Mouse (Mus musculus): ENCODE measurements around the gene Wdr13. TPM values are rescaled to one million over a fixed set of nuclear protein-coding genes. Genes with fewer than 3 reads are reported as not detected.
"Not testable (repeated sequence)": the region's sequence is repeated elsewhere in the genome, so short reads cannot be mapped to it uniquely, and the experiment has no call there.

The Wdr13 gene
- polyA plus RNA-seq, 1 experiment from 2014 or later: 63.7 TPM

DNA sequence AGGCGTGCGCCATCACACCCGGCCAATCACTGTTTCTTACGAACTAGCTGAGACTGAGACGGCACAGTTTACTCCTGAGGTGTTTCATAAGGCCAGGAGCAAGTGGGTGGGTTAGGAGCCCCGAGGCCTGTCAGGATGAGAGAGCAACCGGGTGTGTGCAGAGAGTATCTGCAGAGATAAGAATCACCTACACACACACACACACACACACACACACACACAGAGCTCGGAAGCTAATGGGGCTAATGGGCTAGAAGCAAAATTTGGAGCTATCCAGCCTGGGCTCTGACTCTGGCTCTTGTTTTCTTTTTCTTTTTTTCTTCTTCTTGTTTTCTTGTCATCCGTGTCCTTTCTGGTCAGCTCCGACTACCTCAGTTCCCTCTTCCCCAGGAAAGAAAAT, 37.1 kb downstream of the Wdr13 start:
- no peaks in the 10 kb centered on the region for H3K4me1 ChIP-seq (ENCODE audit: control insufficient read depth, insufficient read depth, low read length)
- ATAC-seq (ENCODE audit: low read depth): no peak
- WGBS: 87% methylated on average over 10 of the region's 10 CpGs
- H3K4me3 ChIP-seq (ENCODE audit: low read depth, low read length): no peak overlapping the region
- no peak overlapping the region for H3K9ac ChIP-seq (replicated peaks; ENCODE audit: low read depth, low read length)
- H3K9me3 ChIP-seq (ENCODE audit: control insufficient read depth, low read length): no peaks in the 10 kb centered on the region
- H3K27me3 ChIP-seq (ENCODE audit: control insufficient read depth, insufficient read depth, low read length): no peaks in the 10 kb centered on the region
- H3K27ac ChIP-seq (ENCODE audit: low read depth, low read length): no peak overlapping the region
- no peaks in the 10 kb centered on the region for H3K36me3 ChIP-seq (ENCODE audit: control insufficient read depth, insufficient read depth, low read length)
- peak overlapping the region; percentile 38 for H3K4me2 ChIP-seq (ENCODE audit: low read depth, low read length)

DNA sequence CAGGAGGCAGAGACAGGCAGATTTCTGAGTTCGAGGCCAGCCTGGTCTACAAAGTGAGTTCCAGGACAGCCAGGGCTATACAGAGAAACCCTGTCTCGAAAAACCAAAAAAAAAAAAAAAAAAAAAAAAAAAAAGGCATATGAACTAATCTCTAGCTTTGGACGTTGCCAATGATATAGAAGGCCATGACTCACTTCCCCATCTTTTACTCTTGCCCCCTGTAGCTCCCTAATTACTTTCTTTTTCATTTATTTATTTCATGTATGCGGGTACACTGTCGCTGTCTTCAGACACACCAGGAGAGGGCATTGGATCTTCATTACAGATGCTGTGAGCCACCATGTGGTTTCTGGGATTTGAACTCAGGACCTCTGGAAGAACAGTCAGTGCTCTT, 41.7 kb downstream of the Wdr13 start:
- H3K27me3 ChIP-seq (ENCODE audit: control insufficient read depth, insufficient read depth, low read length); H3K27ac ChIP-seq (ENCODE audit: low read depth, low read length); H3K4me1 ChIP-seq (ENCODE audit: control insufficient read depth, insufficient read depth, low read length); H3K9ac ChIP-seq (replicated peaks; ENCODE audit: low read depth, low read length); H3K4me3 ChIP-seq (ENCODE audit: low read depth, low read length); H3K9me3 ChIP-seq (ENCODE audit: control insufficient read depth, low read length); H3K4me2 ChIP-seq (ENCODE audit: low read depth, low read length); H3K36me3 ChIP-seq (ENCODE audit: control insufficient read depth, insufficient read depth, low read length); ATAC-seq (ENCODE audit: low read depth): not testable (repeated sequence)
- 74% methylated on average over 4 of the region's 5 CpGs for WGBS

DNA sequence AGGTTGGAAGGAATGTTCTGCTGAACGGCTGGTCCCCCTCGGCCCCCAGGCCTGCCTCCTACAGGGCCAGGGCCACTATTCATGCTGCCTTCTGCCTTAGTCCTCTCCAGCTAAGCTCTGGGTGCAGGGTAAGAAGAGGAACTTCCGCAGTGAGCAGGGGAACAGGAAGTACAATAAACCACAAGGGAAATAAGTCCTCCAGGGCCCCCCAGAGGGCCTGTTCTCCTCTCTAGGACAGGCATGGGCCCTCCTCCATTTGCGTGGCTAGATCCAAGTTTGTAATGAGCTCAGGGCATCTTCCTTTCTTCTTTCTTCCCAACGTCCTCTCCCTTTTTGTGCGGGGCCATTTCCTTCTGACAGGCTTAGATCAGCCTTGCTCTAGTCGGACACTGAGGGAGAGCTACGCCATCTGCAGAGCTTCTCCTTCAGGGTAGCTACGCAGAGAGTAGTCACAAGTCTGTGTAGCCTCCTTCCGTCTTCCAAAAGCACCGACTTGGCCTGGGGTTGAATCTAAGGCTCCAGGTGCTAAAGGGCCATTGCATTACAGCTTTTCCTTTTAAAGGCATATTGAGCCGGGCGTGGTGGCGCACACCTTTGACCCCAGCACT, 42.2 kb downstream of the Wdr13 start, which contains the start of gene Was:
Gene Was (minus strand): TSS at position 153 of the 608 bp plus-strand sequence.
- H3K4me2 ChIP-seq (ENCODE audit: low read depth, low read length): no peak within 1 kb of the TSS
- no peak within 1 kb of the TSS for H3K9ac ChIP-seq (replicated peaks; ENCODE audit: low read depth, low read length)
- H3K4me3 ChIP-seq (ENCODE audit: low read depth, low read length): no peak within 1 kb of the TSS
- H3K9me3 ChIP-seq (ENCODE audit: control insufficient read depth, low read length): no peaks in the 10 kb centered on the region
- 88% methylated on average over 14 of the region's 14 CpGs for WGBS
- no peaks in the 10 kb centered on the region for H3K27me3 ChIP-seq (ENCODE audit: control insufficient read depth, insufficient read depth, low read length)
- H3K27ac ChIP-seq (ENCODE audit: low read depth, low read length): no peak within 1 kb of the TSS
- H3K36me3 ChIP-seq (ENCODE audit: control insufficient read depth, insufficient read depth, low read length): no peaks in the 10 kb centered on the region
- H3K4me1 ChIP-seq (ENCODE audit: control insufficient read depth, insufficient read depth, low read length): no peaks in the 10 kb centered on the region
- ATAC-seq (ENCODE audit: low read depth): no peak

DNA sequence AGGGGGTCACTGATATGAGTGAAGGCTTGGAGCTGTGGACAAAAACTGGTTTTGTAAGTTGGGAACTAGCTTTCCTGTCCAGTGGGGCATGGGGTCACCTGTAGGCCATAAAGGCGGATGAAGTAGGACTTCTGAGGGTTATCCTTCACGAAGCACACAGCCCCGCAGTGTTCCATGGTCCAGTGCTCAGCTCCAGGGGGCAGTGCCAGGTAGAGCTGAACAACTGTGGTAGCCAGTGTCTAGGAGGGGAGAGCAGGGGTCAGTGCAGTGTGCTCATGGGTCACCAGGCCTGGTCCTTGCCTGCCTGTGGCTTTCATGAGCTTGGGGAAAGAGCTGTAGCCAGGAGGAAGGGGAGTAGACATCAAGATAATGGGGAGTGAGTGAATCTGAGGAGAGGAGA, 42.9 kb downstream of the Wdr13 start:
- 88% methylated on average over 3 of the region's 3 CpGs for WGBS

DNA sequence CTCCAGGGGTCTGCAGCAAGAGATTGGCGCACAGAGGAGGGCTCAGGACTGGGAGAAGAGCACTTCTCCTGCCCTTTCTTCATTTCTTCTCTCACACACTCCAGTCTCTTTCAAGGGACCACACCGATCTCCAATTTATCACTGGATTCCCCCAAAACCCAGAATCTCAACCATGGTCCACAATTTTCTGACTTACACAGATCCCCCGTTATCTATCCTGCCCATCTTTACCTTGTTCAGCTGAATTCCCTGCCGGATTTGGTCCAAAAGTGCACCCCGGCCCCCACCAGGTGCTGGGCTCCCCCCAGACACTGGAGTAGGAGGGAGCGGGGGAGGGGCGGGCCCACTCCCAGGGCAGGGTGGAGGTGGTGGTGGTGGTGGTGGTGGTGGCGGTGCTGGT, 47.1 kb downstream of the Wdr13 start:
- no peak overlapping the region for H3K4me2 ChIP-seq (ENCODE audit: low read depth, low read length)
- no peaks in the 10 kb centered on the region for H3K9me3 ChIP-seq (ENCODE audit: control insufficient read depth, low read length)
- H3K27ac ChIP-seq (ENCODE audit: low read depth, low read length): no peak overlapping the region
- no peak overlapping the region for H3K4me3 ChIP-seq (ENCODE audit: low read depth, low read length)
- 82% methylated on average over 7 of the region's 8 CpGs for WGBS
- ATAC-seq (ENCODE audit: low read depth): no peak
- H3K9ac ChIP-seq (replicated peaks; ENCODE audit: low read depth, low read length): no peak overlapping the region
- H3K27me3 ChIP-seq (ENCODE audit: control insufficient read depth, insufficient read depth, low read length): no peaks in the 10 kb centered on the region
- H3K36me3 ChIP-seq (ENCODE audit: control insufficient read depth, insufficient read depth, low read length): no peaks in the 10 kb centered on the region
- H3K4me1 ChIP-seq (ENCODE audit: control insufficient read depth, insufficient read depth, low read length): no peaks in the 10 kb centered on the region

More for the DNA sequence above, 42.9 kb downstream of the Wdr13 start:
- ATAC-seq (ENCODE audit: low read depth): no peak
- Histone ChIP-seq H3K4me1 (ENCODE audit: control insufficient read depth, insufficient read depth, low read length) (no peaks in the 10 kb centered on the region), H3K27me3 (ENCODE audit: control insufficient read depth, insufficient read depth, low read length) (no peaks in the 10 kb centered on the region), H3K4me3 (ENCODE audit: low read depth, low read length) (no peak overlapping the region), H3K4me2 (ENCODE audit: low read depth, low read length) (no peak overlapping the region), H3K9ac (replicated peaks; ENCODE audit: low read depth, low read length) (no peak overlapping the region), H3K9me3 (ENCODE audit: control insufficient read depth, low read length) (no peaks in the 10 kb centered on the region), H3K27ac (ENCODE audit: low read depth, low read length) (no peak overlapping the region), H3K36me3 (ENCODE audit: control insufficient read depth, insufficient read depth, low read length) (no peaks in the 10 kb centered on the region)

DNA sequence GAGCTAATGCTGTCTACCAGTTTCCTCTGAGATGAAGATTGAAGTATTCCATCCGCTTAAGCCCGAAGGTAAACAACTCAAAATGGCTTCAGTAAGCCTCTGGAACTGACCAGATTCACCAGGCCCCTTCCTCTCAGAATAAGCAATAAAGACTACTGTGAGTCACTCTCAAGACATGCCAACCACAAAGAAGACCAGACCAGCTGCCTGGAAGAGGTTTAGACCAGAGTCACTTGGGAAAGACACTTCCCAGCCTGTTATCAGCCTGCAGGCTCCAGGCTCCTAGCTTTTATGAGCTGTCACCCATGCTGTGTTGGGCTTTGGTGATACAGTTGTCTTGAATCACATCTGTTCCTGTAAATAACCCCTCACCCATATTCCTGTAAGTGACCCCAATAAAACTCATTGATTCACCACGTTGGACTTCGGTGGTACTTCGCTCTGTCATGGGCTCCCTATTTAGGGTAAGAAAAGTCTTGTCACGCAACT, 47.9 kb downstream of the Wdr13 start:
- ATAC-seq (ENCODE audit: low read depth): no peak
- Histone ChIP-seq H3K4me1 (ENCODE audit: control insufficient read depth, insufficient read depth, low read length) (no peaks in the 10 kb centered on the region), H3K4me2 (ENCODE audit: low read depth, low read length) (no peak overlapping the region), H3K36me3 (ENCODE audit: control insufficient read depth, insufficient read depth, low read length) (no peaks in the 10 kb centered on the region), H3K9me3 (ENCODE audit: control insufficient read depth, low read length) (no peaks in the 10 kb centered on the region), H3K27ac (ENCODE audit: low read depth, low read length) (no peak overlapping the region), H3K9ac (replicated peaks; ENCODE audit: low read depth, low read length) (no peak overlapping the region), H3K4me3 (ENCODE audit: low read depth, low read length) (no peak overlapping the region), H3K27me3 (ENCODE audit: control insufficient read depth, insufficient read depth, low read length) (no peaks in the 10 kb centered on the region)
- 88% methylated on average over 6 of the region's 6 CpGs for WGBS

DNA sequence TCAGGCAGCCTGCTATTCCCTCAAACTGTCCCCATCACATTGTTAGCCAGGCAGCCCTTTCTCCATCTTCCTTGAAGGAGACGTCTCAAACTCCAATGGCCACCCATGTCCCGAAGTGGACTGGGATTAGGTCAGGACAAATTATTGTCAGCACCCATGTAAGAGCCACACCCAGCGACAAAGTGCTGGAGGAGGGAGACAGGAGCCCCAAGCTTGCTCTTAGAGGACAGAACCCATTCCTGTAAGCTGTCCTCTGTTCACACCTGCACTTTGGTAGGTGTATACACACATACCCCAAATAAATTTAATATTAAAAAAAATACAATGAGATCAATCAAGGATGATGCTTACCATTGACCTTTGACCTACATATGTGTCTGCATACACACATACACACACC, 57.6 kb downstream of the Wdr13 start:
- Histone ChIP-seq H3K27me3 (ENCODE audit: control insufficient read depth, insufficient read depth, low read length) (no peaks in the 10 kb centered on the region), H3K27ac (ENCODE audit: low read depth, low read length) (peak overlapping the region; percentile 81), H3K9me3 (ENCODE audit: control insufficient read depth, low read length) (no peaks in the 10 kb centered on the region), H3K36me3 (ENCODE audit: control insufficient read depth, insufficient read depth, low read length) (no peaks in the 10 kb centered on the region), H3K9ac (replicated peaks; ENCODE audit: low read depth, low read length) (peak overlapping the region; percentile 37; the same call in 1 of the 2 replicates), H3K4me2 (ENCODE audit: low read depth, low read length) (peak overlapping the region; percentile 42), H3K4me3 (ENCODE audit: low read depth, low read length) (peak overlapping the region; percentile 30), H3K4me1 (ENCODE audit: control insufficient read depth, insufficient read depth, low read length) (no peaks in the 10 kb centered on the region)
- peak; percentile 19 for ATAC-seq (ENCODE audit: low read depth)
- 19% methylated on average over 3 of the region's 3 CpGs for WGBS

DNA sequence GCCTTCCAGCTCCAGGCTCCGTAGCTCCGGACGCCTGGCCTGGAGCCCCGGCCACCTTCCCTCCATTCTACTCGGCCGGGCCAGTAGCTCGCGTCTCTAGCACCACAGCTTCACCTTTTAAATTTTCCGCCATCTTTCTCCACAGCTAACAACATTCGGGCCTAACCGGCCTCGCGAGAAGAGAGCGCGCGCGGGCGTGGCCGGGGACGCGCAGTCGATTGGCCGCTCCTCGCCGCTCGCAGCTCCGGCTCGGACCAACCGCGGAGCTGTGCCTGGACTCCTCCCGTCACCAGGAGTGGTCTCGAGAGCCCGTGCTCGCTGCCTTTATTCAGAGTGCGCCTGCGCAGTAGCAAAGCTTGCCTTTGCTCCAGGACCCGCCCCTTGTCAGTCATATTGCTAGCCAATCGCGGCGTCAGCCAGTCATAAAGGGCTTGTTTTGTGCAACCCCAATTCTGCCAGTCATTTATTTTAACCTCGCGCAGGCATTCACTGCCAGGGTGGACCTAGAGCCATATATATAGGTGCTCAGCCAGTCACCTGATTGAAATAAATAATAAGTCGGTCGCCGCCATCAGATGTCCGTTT, 58.2 kb downstream of the Wdr13 start, which contains the start of gene Suv39h1:
Gene Suv39h1 (minus strand): TSS at position 331 of the 585 bp plus-strand sequence.
- H3K4me1 ChIP-seq (ENCODE audit: control insufficient read depth, insufficient read depth, low read length): no peaks in the 10 kb centered on the region
- 27% methylated on average over 39 of the region's 46 CpGs for WGBS
- peak within 1 kb of the TSS; percentile 81 for H3K27ac ChIP-seq (ENCODE audit: low read depth, low read length)
- peak within 1 kb of the TSS; percentile 42 for H3K4me3 ChIP-seq (ENCODE audit: low read depth, low read length)
- no peaks in the 10 kb centered on the region for H3K9me3 ChIP-seq (ENCODE audit: control insufficient read depth, low read length)
- H3K27me3 ChIP-seq (ENCODE audit: control insufficient read depth, insufficient read depth, low read length): no peaks in the 10 kb centered on the region
- peak within 1 kb of the TSS; percentile 44 for H3K9ac ChIP-seq (replicated peaks; ENCODE audit: low read depth, low read length)
- no peaks in the 10 kb centered on the region for H3K36me3 ChIP-seq (ENCODE audit: control insufficient read depth, insufficient read depth, low read length)
- peak; percentile 98 for ATAC-seq (ENCODE audit: low read depth)
- H3K4me2 ChIP-seq (ENCODE audit: low read depth, low read length): peak within 1 kb of the TSS; percentile 49

DNA sequence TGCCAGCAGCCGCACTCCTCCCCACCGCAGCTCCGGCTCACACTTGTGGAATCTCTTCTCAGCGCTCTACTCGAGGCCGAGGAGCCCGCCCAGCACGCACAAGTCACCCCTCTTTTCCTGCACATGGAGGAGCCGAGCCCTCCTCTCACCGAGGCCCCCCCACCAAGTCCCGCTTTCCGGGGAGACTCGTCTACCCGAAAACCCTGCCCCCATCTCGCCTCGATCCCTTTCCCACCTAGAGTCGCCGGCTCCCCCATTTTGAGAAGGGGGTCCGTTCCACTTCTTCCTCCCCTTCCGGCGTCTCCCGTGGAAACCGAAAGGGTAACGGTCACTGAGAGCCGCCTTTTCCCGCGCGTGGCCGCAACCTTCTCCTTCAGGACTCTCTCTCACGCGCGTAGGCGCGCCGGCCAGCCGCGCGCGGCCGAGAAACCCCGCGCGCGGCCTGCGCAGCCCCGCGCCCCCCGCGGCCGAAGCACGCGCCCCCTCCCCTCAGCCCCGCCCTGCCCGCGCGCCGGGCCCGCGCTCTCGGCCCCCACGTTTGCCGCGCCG, 58.7 kb downstream of the Wdr13 start:
- Histone ChIP-seq H3K4me3 (ENCODE audit: low read depth, low read length) (peak overlapping the region; percentile 42), H3K27me3 (ENCODE audit: control insufficient read depth, insufficient read depth, low read length) (no peaks in the 10 kb centered on the region), H3K36me3 (ENCODE audit: control insufficient read depth, insufficient read depth, low read length) (no peaks in the 10 kb centered on the region), H3K4me2 (ENCODE audit: low read depth, low read length) (peak overlapping the region; percentile 49), H3K4me1 (ENCODE audit: control insufficient read depth, insufficient read depth, low read length) (no peaks in the 10 kb centered on the region), H3K9me3 (ENCODE audit: control insufficient read depth, low read length) (no peaks in the 10 kb centered on the region), H3K9ac (replicated peaks; ENCODE audit: low read depth, low read length) (peak overlapping the region; percentile 44), H3K27ac (ENCODE audit: low read depth, low read length) (peak overlapping the region; percentile 76)
- WGBS: 21% methylated on average over 50 of the region's 64 CpGs
- ATAC-seq (ENCODE audit: low read depth): peak; percentile 13; the same call in 1 of the 2 replicates

Measured in neural tube, embryonic 14.5 days (tissue).